Mouse (Mus musculus) E14TG2a.4 (cell line): ENCODE measurements around the gene Gm20458.

Experiments
- CTCF ChIP-seq: conservative IDR thresholded peaks from 2 replicates; pipeline ENCODE4 v1.5.1; 2014; ENCODE audit warnings: low read length
- NANOG ChIP-seq: IDR thresholded peaks from 2 replicates; pipeline ENCODE4 v1.6.1; 2014; ENCODE audit warnings: borderline replicate concordance, low read length, mixed read lengths
- POU5F1 ChIP-seq: IDR thresholded peaks from 2 replicates; pipeline ENCODE4 v1.6.1; 2014; ENCODE audit warnings: low read length, borderline replicate concordance

DNA sequence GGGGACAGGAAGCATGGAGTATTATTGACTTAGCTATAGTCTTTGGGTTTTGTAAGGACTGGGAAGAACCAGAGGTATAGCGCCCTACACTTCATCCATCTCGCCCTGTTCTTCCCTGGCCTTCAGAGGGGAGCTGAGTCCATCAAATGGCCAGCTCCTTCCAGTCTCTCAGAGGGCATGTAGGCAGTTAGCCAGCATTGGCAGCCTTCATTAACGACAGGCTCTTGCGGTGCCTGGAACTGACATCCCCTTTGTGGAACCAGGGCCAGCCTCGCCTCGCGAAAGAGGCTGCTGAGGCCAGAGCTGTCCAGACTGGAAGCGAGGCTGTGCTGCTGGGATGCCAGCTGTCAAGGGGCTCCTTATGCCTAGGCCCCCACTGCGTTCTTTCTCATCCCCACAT is 27.0 kb downstream of the Gm20458 start:
- TF ChIP-seq CTCF (no peak), POU5F1 (no peak), NANOG (no peak)
